Mouse (Mus musculus) MEL (cell line): Measurements from ENCODE around the gene Prokr2. TPM values are rescaled to one million over a fixed set of nuclear protein-coding genes. Genes with fewer than 3 reads are reported as not detected.

ENCODE experiments used
- DNase-seq: peaks from one replicate; pipeline ENCODE4 v3.0.0; 2011; ENCODE audit warnings: low read depth, low spot score
- H3K27ac ChIP-seq: 2 replicates; pipeline ENCODE4 v1.5.1; 2012; ENCODE audit warnings: low read depth, mild to moderate bottlenecking, control low read depth, low read length, moderate library complexity; ENCODE audit not compliant: control insufficient read depth
- H3K27me3 ChIP-seq, 2 experiments: fragments of 150-350 bp in 1 of 2; sonication (generic) in 1 of 2; 2 replicates each; pipeline ENCODE4 v1.6.1; 2012; ENCODE audit warnings: low read length in 2 of 2, mild to moderate bottlenecking in 2 of 2, improper control_type of control experiment in 1 of 2, moderate library complexity in 1 of 2; ENCODE audit not compliant: insufficient read depth in 2 of 2, control insufficient read depth in 1 of 2
- H3K36me3 ChIP-seq, 2 experiments: 2 replicates each; pipeline ENCODE4 v1.6.1; 2012 to 2014; ENCODE audit warnings: low read length in 2 of 2, improper control_type of control experiment in 1 of 2, inconsistent platforms in 1 of 2, mild to moderate bottlenecking in 1 of 2; ENCODE audit not compliant: insufficient read depth in 2 of 2, control insufficient read depth in 1 of 2
- H3K4me1 ChIP-seq, 2 experiments: fragments of 150-350 bp in 1 of 2; sonication (generic) in 1 of 2; 2 replicates each; pipeline ENCODE4 v1.6.1; 2012; ENCODE audit warnings: low read length in 2 of 2, improper control_type of control experiment in 1 of 2, mild to moderate bottlenecking in 1 of 2; ENCODE audit not compliant: insufficient read depth in 2 of 2, control insufficient read depth in 1 of 2
- H3K4me3 ChIP-seq, 2 experiments: fragments of 150-350 bp in 1 of 2; sonication (generic) in 1 of 2; 2 replicates each; pipeline ENCODE4 v1.5.1; 2012; ENCODE audit warnings: low read depth in 2 of 2, low read length in 2 of 2, mild to moderate bottlenecking in 2 of 2, moderate library complexity in 2 of 2, control low read depth in 1 of 2, improper control_type of control experiment in 1 of 2; ENCODE audit not compliant: control insufficient read depth in 1 of 2, insufficient read depth in 1 of 2
- H3K79me2 ChIP-seq: 2 replicates; pipeline ENCODE4 v1.6.1; 2012; ENCODE audit warnings: mild to moderate bottlenecking, low read length, moderate library complexity; ENCODE audit not compliant: control insufficient read depth, poor library complexity, insufficient read depth
- H3K9ac ChIP-seq: 2 replicates; pipeline ENCODE4 v1.6.1; 2012; ENCODE audit warnings: low read depth, mild to moderate bottlenecking, control low read depth, low read length, moderate library complexity; ENCODE audit not compliant: control insufficient read depth, poor library complexity, severe bottlenecking
- H3K9me3 ChIP-seq: fragments of 150-350 bp; sonication (generic); replicated peaks from 2 replicates; pipeline ENCODE4 v1.6.1; 2012; ENCODE audit warnings: mild to moderate bottlenecking, low read length, improper control_type of control experiment, moderate library complexity; ENCODE audit not compliant: insufficient read depth
- CHD1 ChIP-seq: IDR thresholded peaks from 2 replicates; pipeline ENCODE4 v1.6.1; 2012; ENCODE audit warnings: low read depth, mild to moderate bottlenecking, inconsistent platforms, low read length, improper control_type of control experiment
- CTCF ChIP-seq, 3 experiments: IDR thresholded peaks in 2 of 3; conservative IDR thresholded peaks in 1 of 3; 2 replicates each; pipeline ENCODE4 v1.5.1; 2011 to 2012; ENCODE audit warnings: low read length in 3 of 3, low read depth in 2 of 3, mild to moderate bottlenecking in 2 of 3, improper control_type of control experiment in 1 of 3, inconsistent platforms in 1 of 3, mixed read lengths in 1 of 3, moderate library complexity in 1 of 3; ENCODE audit not compliant: control insufficient read depth in 1 of 3, insufficient read depth in 1 of 3, poor library complexity in 1 of 3, severe bottlenecking in 1 of 3
- ELF1 ChIP-seq: IDR thresholded peaks from 2 replicates; pipeline ENCODE4 v1.6.1; 2014; ENCODE audit warnings: low read depth, mild to moderate bottlenecking, inconsistent platforms, low read length, improper control_type of control experiment, moderate library complexity
- EP300 ChIP-seq, 2 experiments: IDR thresholded peaks; 2 replicates each; pipeline ENCODE4 v1.6.1; 2011; ENCODE audit warnings: improper control_type of control experiment in 2 of 2, low read length in 2 of 2, low read depth in 1 of 2, mild to moderate bottlenecking in 1 of 2
- GATA1 ChIP-seq: IDR thresholded peaks from 2 replicates; pipeline ENCODE4 v1.6.1; 2011; ENCODE audit warnings: low read depth, low read length, improper control_type of control experiment
- HCFC1 ChIP-seq: IDR thresholded peaks from 2 replicates; pipeline ENCODE4 v1.6.1; 2012; ENCODE audit warnings: low read depth, mild to moderate bottlenecking, inconsistent platforms, low read length, improper control_type of control experiment, moderate library complexity
- JUND ChIP-seq: IDR thresholded peaks from 2 replicates; pipeline ENCODE4 v1.6.1; 2011; ENCODE audit warnings: low read depth, mild to moderate bottlenecking, improper control_type of control experiment, low read length
- MAFK ChIP-seq: IDR thresholded peaks from 2 replicates; pipeline ENCODE4 v1.6.1; 2011; ENCODE audit warnings: low read depth, mild to moderate bottlenecking, low read length, improper control_type of control experiment, borderline replicate concordance
- MAX ChIP-seq: IDR thresholded peaks from 2 replicates; pipeline ENCODE4 v1.6.1; 2011; ENCODE audit warnings: low read length, improper control_type of control experiment
- MXI1 ChIP-seq: IDR thresholded peaks from 2 replicates; pipeline ENCODE4 v1.6.1; 2011; ENCODE audit warnings: mild to moderate bottlenecking, low read depth, low read length, improper control_type of control experiment
- MYB ChIP-seq: IDR thresholded peaks from 2 replicates; pipeline ENCODE4 v1.6.1; 2011; ENCODE audit warnings: mild to moderate bottlenecking, low read depth, low read length, improper control_type of control experiment
- MYC ChIP-seq: IDR thresholded peaks from 2 replicates; pipeline ENCODE4 v1.6.1; 2011; ENCODE audit warnings: low read depth, mild to moderate bottlenecking, low read length, improper control_type of control experiment, moderate library complexity
- NELFE ChIP-seq: IDR thresholded peaks from 2 replicates; pipeline ENCODE4 v1.6.1; 2011; ENCODE audit warnings: low read depth, low read length, improper control_type of control experiment
- POLR2AphosphoS2 ChIP-seq: IDR thresholded peaks from 2 replicates; pipeline ENCODE4 v1.6.1; 2011; ENCODE audit warnings: low read length, improper control_type of control experiment
- RAD21 ChIP-seq: IDR thresholded peaks from 2 replicates; pipeline ENCODE4 v1.6.1; 2011; ENCODE audit warnings: mild to moderate bottlenecking, low read depth, low read length, improper control_type of control experiment
- RCOR1 ChIP-seq: IDR thresholded peaks from 2 replicates; pipeline ENCODE4 v1.6.1; 2012; ENCODE audit warnings: low read depth, mild to moderate bottlenecking, inconsistent platforms, low read length, improper control_type of control experiment
- SMC3 ChIP-seq: IDR thresholded peaks from 2 replicates; pipeline ENCODE4 v1.6.1; 2011; ENCODE audit warnings: low read depth, low read length, improper control_type of control experiment
- TAL1 ChIP-seq: IDR thresholded peaks from 2 replicates; pipeline ENCODE4 v1.6.1; 2012; ENCODE audit warnings: mild to moderate bottlenecking, inconsistent platforms, low read length, moderate library complexity, mixed read lengths
- TBP ChIP-seq: IDR thresholded peaks from 2 replicates; pipeline ENCODE4 v1.8.0; 2011; ENCODE audit warnings: low read depth, low read length, improper control_type of control experiment
- UBTF ChIP-seq: IDR thresholded peaks from 2 replicates; pipeline ENCODE4 v1.6.1; 2012; ENCODE audit warnings: low read depth, mild to moderate bottlenecking, inconsistent platforms, low read length, improper control_type of control experiment, moderate library complexity, borderline replicate concordance; ENCODE audit not compliant: insufficient read depth
- USF2 ChIP-seq, 2 experiments: IDR thresholded peaks; 2 replicates each; pipeline ENCODE4 v1.6.1; 2011 to 2012; ENCODE audit warnings: improper control_type of control experiment in 2 of 2, low read length in 2 of 2, borderline replicate concordance in 1 of 2, inconsistent platforms in 1 of 2, low read depth in 1 of 2, mild to moderate bottlenecking in 1 of 2; ENCODE audit not compliant: insufficient read depth in 1 of 2
- ZC3H11A ChIP-seq: IDR thresholded peaks from 2 replicates; pipeline ENCODE4 v1.6.1; 2012; ENCODE audit warnings: low read depth, mild to moderate bottlenecking, inconsistent platforms, low read length, improper control_type of control experiment
- ZMIZ1 ChIP-seq: IDR thresholded peaks from 2 replicates; pipeline ENCODE4 v1.6.1; 2012; ENCODE audit warnings: low read depth, mild to moderate bottlenecking, inconsistent platforms, low read length, improper control_type of control experiment, moderate library complexity
- polyA plus RNA-seq, 2 experiments: library from polyadenylated mRNA; stranded (reverse) in 1 of 2; unstranded in 1 of 2; fragments of >175 nt in 1 of 2; fragments of >200 nt in 1 of 2; gene quantifications; 2 replicates each; pipeline versions ENCODE4 v1.2.1 to v1.2.4; 2012; ENCODE audit warnings: low replicate concordance in 2 of 2, low read depth in 1 of 2; ENCODE audit not compliant: insufficient read length in 2 of 2, insufficient read depth in 1 of 2, missing spikeins in 1 of 2
- total RNA-seq: library from RNA; depleted of rRNA; stranded (reverse); fragments of 300-350 nt; gene quantifications from 2 replicates; pipeline ENCODE4 v1.2.3, GENCODE M21; 2012

Prokr2 gene
- total and polyA plus RNA-seq, 3 experiments: not detected

DNA sequence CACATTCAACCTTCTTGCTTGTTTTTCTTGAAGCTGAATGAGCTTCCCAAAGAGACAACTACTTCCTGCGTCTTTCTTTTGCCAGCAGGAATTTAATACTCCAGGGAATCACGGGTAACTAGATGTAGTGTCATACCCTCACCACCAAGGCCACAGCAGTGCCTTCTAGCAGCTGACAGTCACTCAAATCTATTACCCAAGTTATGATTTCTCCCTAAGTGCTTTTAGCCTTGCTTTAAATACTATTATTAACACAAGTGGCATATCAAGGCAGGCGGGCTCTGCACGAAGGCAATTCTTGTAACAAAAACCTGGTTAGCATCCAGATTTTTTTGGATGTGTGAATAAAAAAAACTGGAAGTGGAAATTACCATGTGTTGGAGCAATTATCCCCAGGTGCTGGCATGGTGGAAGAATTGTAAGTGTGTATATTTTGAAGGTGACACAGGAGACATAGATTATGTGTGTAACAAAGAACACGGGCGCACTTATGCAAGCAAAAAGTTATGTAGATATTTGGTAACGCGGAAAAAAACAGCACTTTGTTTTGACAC is 5.4 kb upstream of the Prokr2 start:
- no peak for DNase-seq
- no peak overlapping the region for H3K27ac ChIP-seq
- TF ChIP-seq CHD1 (no peak), TBP (no peak), MYB (no peak), POLR2AphosphoS2 (no peak), MYC (no peak), ZC3H11A (no peak), ELF1 (no peak), UBTF (no peak), CTCF (IDR thresholded peaks at IDR 0.05 in 2 of 3, conservative IDR thresholded peaks at IDR 0.05 in 1 of 3; ENCODE audit: control insufficient read depth in 1 of 3, insufficient read depth in 1 of 3, low read depth in 2 of 3, low read length in 3 of 3, poor library complexity in 1 of 3, severe bottlenecking in 1 of 3) (no peak), JUND (no peak), NELFE (no peak), EP300 (IDR thresholded peaks at IDR 0.05; ENCODE audit: low read depth in 1 of 2, low read length in 2 of 2) (no peak), MXI1 (no peak), USF2 (IDR thresholded peaks at IDR 0.05; ENCODE audit: borderline replicate concordance in 1 of 2, insufficient read depth in 1 of 2, low read depth in 1 of 2, low read length in 2 of 2) (no peak), RCOR1 (no peak), MAFK (no peak), ZMIZ1 (no peak), SMC3 (no peak), HCFC1 (no peak), TAL1 (no peak)
- peaks cover 0 to 2% of the 10 kb centered on the region in 2 experiments; a peak in 1 of 4 replicates for H3K27me3 ChIP-seq
- H3K4me1 ChIP-seq: no peaks in the 10 kb centered on the region
- no peaks in the 10 kb centered on the region for H3K79me2 ChIP-seq
- H3K36me3 ChIP-seq: no peaks in the 10 kb centered on the region
- no peak overlapping the region for H3K4me3 ChIP-seq
- H3K9ac ChIP-seq: no peak overlapping the region
- H3K9me3 ChIP-seq: no peaks in the 10 kb centered on the region

DNA sequence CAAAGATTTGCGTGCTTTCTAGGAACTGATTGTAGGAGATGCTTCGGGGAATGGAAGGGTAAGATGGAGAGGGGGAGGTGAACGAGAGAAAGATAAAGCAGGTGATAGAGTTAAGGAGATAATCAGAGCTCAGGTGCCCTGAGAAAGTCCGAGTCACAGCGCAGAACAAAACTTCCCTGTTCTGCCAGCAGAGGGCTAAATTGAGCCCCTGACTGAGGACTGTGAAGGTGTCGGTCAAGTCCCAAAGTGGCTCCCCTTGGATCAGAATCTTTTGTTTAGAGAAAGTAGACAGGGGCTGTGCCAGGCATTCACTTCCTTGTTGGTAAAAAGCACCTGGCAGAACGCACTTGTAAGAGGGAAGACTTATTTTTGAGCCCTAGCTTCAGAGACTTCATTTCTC is 4.3 kb upstream of the Prokr2 start:
- no peak overlapping the region for H3K4me3 ChIP-seq
- H3K27me3 ChIP-seq: peaks cover 0 to 2% of the 10 kb centered on the region in 2 experiments; a peak in 1 of 4 replicates
- peak; percentile 6 for DNase-seq
- TF ChIP-seq GATA1 (no peak), RAD21 (peak; percentile 16), CTCF (IDR thresholded peaks at IDR 0.05 in 2 of 3, conservative IDR thresholded peaks at IDR 0.05 in 1 of 3; ENCODE audit: control insufficient read depth in 1 of 3, insufficient read depth in 1 of 3, low read depth in 2 of 3, low read length in 3 of 3, poor library complexity in 1 of 3, severe bottlenecking in 1 of 3) (peak; percentile 40 to 47 (median 44)), MAX (no peak), MYC (no peak), SMC3 (peak; percentile 56)
- no peaks in the 10 kb centered on the region for H3K9me3 ChIP-seq
- H3K4me1 ChIP-seq: no peaks in the 10 kb centered on the region
- H3K9ac ChIP-seq: no peak overlapping the region
- no peaks in the 10 kb centered on the region for H3K36me3 ChIP-seq
- H3K27ac ChIP-seq: no peak overlapping the region
- H3K79me2 ChIP-seq: no peaks in the 10 kb centered on the region
